Mouse (Mus musculus) bone marrow, adult 2 months (tissue): ENCODE measurements around the gene Dlgap1.

Source experiments
- CTCF ChIP-seq: fragments of 200-500 bp; IDR thresholded peaks from 2 replicates; pipeline ENCODE4 v1.5.1; 2011; ENCODE audit warnings: low read length, control low read depth; ENCODE audit not compliant: control insufficient read depth, insufficient read depth
- POLR2A ChIP-seq: fragments of 200-500 bp; IDR thresholded peaks from 2 replicates; pipeline ENCODE4 v1.6.1; 2011; ENCODE audit warnings: low read depth, mild to moderate bottlenecking, control low read depth, low read length, borderline replicate concordance; ENCODE audit not compliant: control insufficient read depth

GRCm38 (mm10) chr17:70347403-70347802 lies 378.5 kb downstream of the Dlgap1 start:
- TF ChIP-seq CTCF, result no peak
- no peak for TF ChIP-seq POLR2A
